Mouse (Mus musculus): ENCODE results near the gene Mfap4. TPM values are rescaled to one million over a fixed set of nuclear protein-coding genes. Genes with fewer than 3 reads are reported as not detected.

Mfap4 gene
- polyA plus RNA-seq, 1 experiment from 2014 or later = 229 TPM

DNA sequence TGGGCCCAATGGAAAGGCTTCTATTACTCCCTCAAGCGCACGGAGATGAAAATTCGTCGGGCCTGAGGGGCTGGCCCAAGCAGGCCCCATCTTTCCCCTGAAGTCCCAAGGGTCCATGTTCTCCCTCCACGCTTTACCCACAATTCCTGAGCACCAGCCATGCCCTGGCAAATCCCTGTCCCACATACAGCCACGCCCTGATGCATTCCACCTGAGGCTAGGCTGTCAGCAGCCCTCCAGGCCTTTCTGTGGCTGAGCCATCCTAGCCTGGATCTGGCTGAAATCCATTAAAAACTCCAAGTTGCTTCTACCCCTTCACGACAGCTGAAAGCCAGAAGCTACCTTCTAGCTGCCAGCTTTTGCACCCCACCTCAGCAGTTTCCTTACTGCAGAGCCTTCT lies 2.7 kb downstream of the Mfap4 start:
- H3K4me1 ChIP-seq (ENCODE audit: control insufficient read depth, insufficient read depth, low read length) = peaks cover 24% of the 10 kb centered on the region
- peaks cover 18% of the 10 kb centered on the region for H3K36me3 ChIP-seq (ENCODE audit: control insufficient read depth, insufficient read depth, low read length)
- H3K4me2 ChIP-seq (ENCODE audit: low read depth, low read length) = no peak overlapping the region
- H3K27me3 ChIP-seq (replicated peaks; ENCODE audit: control insufficient read depth, insufficient read depth, low read length) = no peaks in the 10 kb centered on the region
- H3K27ac ChIP-seq (ENCODE audit: low read length) = no peak overlapping the region
- no peak for ATAC-seq
- H3K4me3 ChIP-seq (ENCODE audit: low read length) = no peak overlapping the region
- no peak overlapping the region for H3K9ac ChIP-seq (ENCODE audit: low read depth, low read length)
- 86% methylated on average over 7 of the region's 7 CpGs for WGBS
- no peaks in the 10 kb centered on the region for H3K9me3 ChIP-seq (ENCODE audit: control insufficient read depth, low read length)

DNA sequence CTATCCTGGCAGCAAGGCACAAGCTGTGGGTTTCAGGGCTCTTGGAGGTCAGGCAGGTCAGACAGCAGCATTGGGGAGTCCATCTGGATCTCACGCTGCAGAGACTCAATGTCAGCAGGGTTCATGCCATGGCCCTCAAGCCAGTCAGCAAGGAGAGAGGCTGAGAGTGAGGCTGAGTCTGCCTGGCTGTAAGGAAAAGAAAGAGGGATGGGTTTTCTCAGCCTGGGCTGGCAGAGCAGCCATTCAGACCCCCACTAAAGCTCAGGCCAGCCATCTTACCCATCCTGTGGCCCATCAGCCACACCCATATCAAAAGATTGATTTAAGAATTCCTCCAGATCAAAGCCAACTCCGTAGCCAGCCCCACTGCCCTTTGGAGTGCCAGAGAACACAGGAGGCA lies 3.9 kb downstream of the Mfap4 start:
- no peak for ATAC-seq
- Histone ChIP-seq H3K4me3 (ENCODE audit: low read length) (no peak overlapping the region), H3K27ac (ENCODE audit: low read length) (no peak overlapping the region), H3K36me3 (ENCODE audit: control insufficient read depth, insufficient read depth, low read length) (peaks cover 18% of the 10 kb centered on the region), H3K4me1 (ENCODE audit: control insufficient read depth, insufficient read depth, low read length) (peaks cover 27% of the 10 kb centered on the region), H3K9me3 (ENCODE audit: control insufficient read depth, low read length) (no peaks in the 10 kb centered on the region), H3K4me2 (ENCODE audit: low read depth, low read length) (no peak overlapping the region), H3K27me3 (replicated peaks; ENCODE audit: control insufficient read depth, insufficient read depth, low read length) (no peaks in the 10 kb centered on the region), H3K9ac (ENCODE audit: low read depth, low read length) (no peak overlapping the region)
- WGBS = 87% methylated on average over 2 of the region's 2 CpGs

DNA sequence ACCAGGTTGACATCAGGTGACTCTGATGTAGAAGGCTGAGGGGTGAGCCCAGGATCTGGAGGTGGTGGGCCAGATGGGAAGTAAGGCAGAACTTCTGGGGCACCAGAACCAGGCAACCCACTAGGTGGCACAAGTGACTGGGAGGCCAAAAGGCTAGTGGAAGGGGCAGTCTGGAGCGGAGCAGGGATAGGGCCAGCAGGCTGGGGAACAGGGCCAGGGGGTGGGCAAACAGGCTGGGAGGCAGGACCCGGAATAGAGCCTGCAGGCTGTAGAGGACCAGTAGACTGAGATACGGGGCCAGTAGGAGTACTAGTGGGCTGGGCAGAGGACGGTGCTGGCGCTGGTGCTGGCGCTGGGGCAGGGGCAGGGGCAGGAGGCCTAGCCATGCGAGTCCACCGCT lies 4.6 kb downstream of the Mfap4 start:
- no peak for ATAC-seq
- no peaks in the 10 kb centered on the region for H3K27me3 ChIP-seq (replicated peaks; ENCODE audit: control insufficient read depth, insufficient read depth, low read length)
- no peak overlapping the region for H3K9ac ChIP-seq (ENCODE audit: low read depth, low read length)
- H3K27ac ChIP-seq (ENCODE audit: low read length) = no peak overlapping the region
- H3K9me3 ChIP-seq (ENCODE audit: control insufficient read depth, low read length) = no peaks in the 10 kb centered on the region
- WGBS = 89% methylated on average over 8 of the region's 8 CpGs
- H3K4me1 ChIP-seq (ENCODE audit: control insufficient read depth, insufficient read depth, low read length) = peaks cover 19% of the 10 kb centered on the region
- peaks cover 18% of the 10 kb centered on the region for H3K36me3 ChIP-seq (ENCODE audit: control insufficient read depth, insufficient read depth, low read length)
- H3K4me3 ChIP-seq (ENCODE audit: low read length) = no peak overlapping the region
- no peak overlapping the region for H3K4me2 ChIP-seq (ENCODE audit: low read depth, low read length)

DNA sequence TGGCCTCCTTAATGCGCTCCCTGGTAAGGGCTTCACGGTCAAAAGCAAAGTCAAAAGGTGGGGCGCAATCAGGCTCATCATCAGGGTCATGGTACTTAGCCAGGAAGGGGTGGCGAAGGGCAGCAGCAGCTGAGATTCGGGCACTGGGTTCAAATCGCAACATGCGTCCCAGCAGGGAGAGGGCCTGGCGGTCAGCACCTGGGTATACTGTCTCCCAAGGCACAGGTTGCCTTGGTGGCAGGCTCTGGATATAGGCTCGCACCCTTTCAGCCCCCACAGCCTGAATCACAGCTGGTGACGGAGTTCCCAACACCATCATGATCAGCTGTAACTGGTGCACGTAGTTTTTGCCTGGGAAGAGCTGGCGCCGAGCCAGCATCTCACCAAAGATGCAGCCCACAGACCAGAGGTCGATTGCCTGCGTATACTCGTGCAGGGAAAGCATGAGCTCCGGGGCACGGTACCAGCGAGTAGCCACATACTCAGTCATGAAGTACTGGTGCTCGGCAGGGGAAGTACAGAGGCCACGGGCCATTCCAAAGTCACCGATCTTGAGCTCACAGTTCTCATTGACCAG lies 5.8 kb downstream of the Mfap4 start:
- H3K9ac ChIP-seq (ENCODE audit: low read depth, low read length) = no peak overlapping the region
- ATAC-seq = no peak
- 85% methylated on average over 22 of the region's 22 CpGs for WGBS
- no peaks in the 10 kb centered on the region for H3K27me3 ChIP-seq (replicated peaks; ENCODE audit: control insufficient read depth, insufficient read depth, low read length)
- no peak overlapping the region for H3K4me2 ChIP-seq (ENCODE audit: low read depth, low read length)
- H3K36me3 ChIP-seq (ENCODE audit: control insufficient read depth, insufficient read depth, low read length) = peaks cover 18% of the 10 kb centered on the region
- H3K9me3 ChIP-seq (ENCODE audit: control insufficient read depth, low read length) = no peaks in the 10 kb centered on the region
- no peak overlapping the region for H3K4me3 ChIP-seq (ENCODE audit: low read length)
- H3K4me1 ChIP-seq (ENCODE audit: control insufficient read depth, insufficient read depth, low read length) = peaks cover 22% of the 10 kb centered on the region
- no peak overlapping the region for H3K27ac ChIP-seq (ENCODE audit: low read length)

DNA sequence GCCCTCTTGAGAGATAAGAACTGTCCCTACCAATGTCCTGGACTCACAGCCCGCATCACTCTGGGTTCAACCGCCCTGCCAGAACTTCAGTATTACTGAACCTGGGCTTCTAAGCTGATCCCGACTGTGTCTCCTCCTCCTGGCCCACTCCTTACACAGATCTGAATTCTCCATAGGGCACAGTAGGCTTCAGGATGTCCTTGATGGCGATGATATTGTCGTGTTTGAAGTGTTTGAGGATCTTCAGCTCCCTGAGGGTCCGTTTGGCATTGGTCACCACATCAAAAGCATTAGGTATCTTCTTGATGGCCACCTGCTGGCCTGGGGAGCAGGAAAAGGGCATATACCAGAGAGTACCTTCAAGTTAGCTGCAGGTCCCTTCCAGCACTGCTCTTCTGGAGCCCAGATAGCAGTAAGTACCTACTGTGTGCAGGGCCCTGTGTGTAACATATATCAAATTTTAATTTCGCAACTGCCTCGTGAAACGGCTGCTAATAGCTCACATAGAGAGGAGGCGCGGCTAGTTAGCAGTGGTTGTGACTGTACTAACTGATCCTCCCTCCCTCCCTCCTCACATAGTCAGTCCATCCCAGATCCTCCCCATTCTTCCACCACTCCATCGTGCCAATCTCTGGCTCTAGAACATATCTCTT lies 7.6 kb downstream of the Mfap4 start:
- H3K27ac ChIP-seq (ENCODE audit: low read length) = no peak overlapping the region
- H3K9ac ChIP-seq (ENCODE audit: low read depth, low read length) = peak overlapping the region; percentile 87
- peaks cover 18% of the 10 kb centered on the region for H3K36me3 ChIP-seq (ENCODE audit: control insufficient read depth, insufficient read depth, low read length)
- peak overlapping the region; percentile 71 for H3K4me2 ChIP-seq (ENCODE audit: low read depth, low read length)
- 58% methylated on average over 12 of the region's 12 CpGs for WGBS
- peaks cover 15% of the 10 kb centered on the region for H3K4me1 ChIP-seq (ENCODE audit: control insufficient read depth, insufficient read depth, low read length)
- H3K9me3 ChIP-seq (ENCODE audit: control insufficient read depth, low read length) = no peaks in the 10 kb centered on the region
- peak overlapping the region; percentile 89 for H3K4me3 ChIP-seq (ENCODE audit: low read length)
- no peak for ATAC-seq
- H3K27me3 ChIP-seq (replicated peaks; ENCODE audit: control insufficient read depth, insufficient read depth, low read length) = no peaks in the 10 kb centered on the region

DNA sequence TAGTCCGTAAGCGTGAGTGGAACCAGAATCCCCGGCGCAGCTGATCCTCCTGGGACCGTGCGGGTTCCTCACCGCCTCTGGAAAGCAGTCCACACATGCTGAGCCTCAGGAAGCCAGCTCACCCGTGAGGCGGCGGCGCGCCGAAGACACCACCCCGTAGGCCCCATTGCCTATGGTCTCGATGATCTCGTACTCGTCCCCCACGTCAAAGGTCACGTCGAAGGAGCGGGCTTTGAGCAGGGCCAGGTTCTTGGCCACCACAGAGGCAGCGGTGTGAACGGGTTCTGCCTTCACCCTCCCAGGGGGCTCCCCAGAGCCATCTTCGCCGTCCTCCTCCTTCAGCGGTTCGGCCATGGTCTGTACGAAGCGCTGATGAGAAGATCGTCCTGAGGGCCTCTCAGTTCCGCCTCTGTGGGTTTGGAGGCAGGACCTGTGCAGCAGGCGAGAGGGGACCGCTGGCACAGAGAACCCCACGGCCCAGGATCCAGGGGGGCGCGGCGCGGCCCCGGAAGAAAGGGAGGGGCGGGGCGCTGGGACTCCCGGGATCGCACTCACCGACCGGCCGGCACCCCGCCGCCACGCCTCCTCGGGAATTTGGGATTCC lies 8.4 kb downstream of the Mfap4 start:
- peak overlapping the region; percentile 89 for H3K4me3 ChIP-seq (ENCODE audit: low read length)
- H3K36me3 ChIP-seq (ENCODE audit: control insufficient read depth, insufficient read depth, low read length) = peaks cover 15% of the 10 kb centered on the region
- H3K9me3 ChIP-seq (ENCODE audit: control insufficient read depth, low read length) = no peaks in the 10 kb centered on the region
- H3K4me1 ChIP-seq (ENCODE audit: control insufficient read depth, insufficient read depth, low read length) = peaks cover 11% of the 10 kb centered on the region
- under 1% methylated on average over 48 of the region's 50 CpGs for WGBS
- H3K9ac ChIP-seq (ENCODE audit: low read depth, low read length) = peak overlapping the region; percentile 87
- ATAC-seq = peak; percentile 67
- peak overlapping the region; percentile 71 for H3K4me2 ChIP-seq (ENCODE audit: low read depth, low read length)
- peak overlapping the region; percentile 88 for H3K27ac ChIP-seq (ENCODE audit: low read length)
- H3K27me3 ChIP-seq (replicated peaks; ENCODE audit: control insufficient read depth, insufficient read depth, low read length) = no peaks in the 10 kb centered on the region

DNA sequence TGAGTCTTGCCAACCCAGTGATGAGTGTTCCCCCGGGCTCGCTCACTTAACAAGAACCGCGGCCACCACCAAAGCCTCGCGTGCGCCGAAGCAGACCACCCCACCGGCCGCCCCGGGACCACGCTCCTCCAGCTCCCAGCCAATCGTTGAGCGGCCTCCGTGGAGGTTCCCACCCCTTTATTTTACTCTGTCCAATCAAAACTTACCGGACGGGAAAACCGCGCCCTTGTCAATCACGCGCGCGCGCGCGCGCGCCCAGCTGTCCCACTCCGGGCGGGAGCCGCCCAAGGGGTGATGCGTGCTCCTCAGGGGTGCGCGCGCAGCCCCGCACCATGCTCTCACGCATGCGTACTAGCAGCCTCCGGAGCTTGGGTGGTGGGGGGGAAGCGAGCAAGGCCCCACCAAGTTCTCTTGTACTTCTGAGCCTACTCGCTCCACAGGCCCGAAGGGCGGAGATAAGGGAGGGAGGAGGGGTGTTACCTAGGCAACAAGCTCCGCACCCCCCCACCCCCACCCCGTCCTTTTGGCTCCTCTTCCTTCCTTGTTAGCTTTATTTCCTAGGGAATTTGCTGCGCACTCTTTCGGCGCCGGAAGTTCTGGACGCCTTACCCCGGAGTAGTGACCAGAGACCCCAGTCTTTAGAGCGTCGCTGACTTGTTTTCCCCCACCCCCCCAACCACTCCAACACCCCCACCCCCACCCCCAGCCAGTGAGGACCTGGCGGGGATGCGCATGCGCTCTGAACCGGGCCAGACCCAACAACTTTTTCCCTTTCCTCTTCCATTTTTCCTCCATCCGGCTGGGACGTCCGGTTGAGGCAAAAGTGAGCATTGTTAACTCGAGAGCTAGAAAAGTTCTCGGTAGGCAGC lies 9.1 kb downstream of the Mfap4 start, which contains the start of gene Mapk7:
Gene Mapk7, minus strand, starts transcription at position 278 of the 869 bp plus-strand sequence.
- H3K4me3 ChIP-seq (ENCODE audit: low read length) = peak within 1 kb of the TSS; percentile 89
- no peaks in the 10 kb centered on the region for H3K27me3 ChIP-seq (replicated peaks; ENCODE audit: control insufficient read depth, insufficient read depth, low read length)
- ATAC-seq = peak; percentile 95
- peaks cover 15% of the 10 kb centered on the region for H3K36me3 ChIP-seq (ENCODE audit: control insufficient read depth, insufficient read depth, low read length)
- peak within 1 kb of the TSS; percentile 87 for H3K9ac ChIP-seq (ENCODE audit: low read depth, low read length)
- 0% methylated on average over 62 of the region's 62 CpGs for WGBS
- peaks cover 11% of the 10 kb centered on the region for H3K4me1 ChIP-seq (ENCODE audit: control insufficient read depth, insufficient read depth, low read length)
- peak within 1 kb of the TSS; percentile 88 for H3K27ac ChIP-seq (ENCODE audit: low read length)
- H3K4me2 ChIP-seq (ENCODE audit: low read depth, low read length) = peak within 1 kb of the TSS; percentile 71
- no peaks in the 10 kb centered on the region for H3K9me3 ChIP-seq (ENCODE audit: control insufficient read depth, low read length)

DNA sequence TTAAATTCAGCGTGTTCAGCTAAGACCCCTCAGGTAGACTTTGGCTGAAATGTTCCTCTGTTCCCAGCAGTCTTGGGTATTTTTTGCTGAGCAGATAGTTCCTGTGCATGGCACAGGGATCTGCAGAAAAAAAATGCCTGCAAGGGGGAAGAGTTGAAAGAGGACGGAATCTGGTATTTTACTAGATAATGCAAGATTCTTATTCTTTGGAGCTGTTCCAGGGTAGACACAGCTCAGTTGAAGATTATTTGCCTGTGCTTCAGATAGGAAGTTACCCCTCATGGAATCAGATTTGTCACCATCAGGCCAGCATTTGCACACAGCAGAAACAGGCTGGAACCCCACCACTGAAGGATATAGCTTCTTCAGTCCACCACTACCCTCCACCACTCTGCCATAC lies 10.3 kb downstream of the Mfap4 start:
- Histone ChIP-seq H3K4me1 (ENCODE audit: control insufficient read depth, insufficient read depth, low read length) (peaks cover 11% of the 10 kb centered on the region), H3K36me3 (ENCODE audit: control insufficient read depth, insufficient read depth, low read length) (peaks cover 13% of the 10 kb centered on the region), H3K9me3 (ENCODE audit: control insufficient read depth, low read length) (no peaks in the 10 kb centered on the region), H3K27me3 (replicated peaks; ENCODE audit: control insufficient read depth, insufficient read depth, low read length) (no peaks in the 10 kb centered on the region), H3K4me2 (ENCODE audit: low read depth, low read length) (no peak overlapping the region), H3K9ac (ENCODE audit: low read depth, low read length) (no peak overlapping the region), H3K4me3 (ENCODE audit: low read length) (no peak overlapping the region), H3K27ac (ENCODE audit: low read length) (peak overlapping the region; percentile 75)
- no peak for ATAC-seq
- 90% methylated on average over 2 of the region's 2 CpGs for WGBS

DNA sequence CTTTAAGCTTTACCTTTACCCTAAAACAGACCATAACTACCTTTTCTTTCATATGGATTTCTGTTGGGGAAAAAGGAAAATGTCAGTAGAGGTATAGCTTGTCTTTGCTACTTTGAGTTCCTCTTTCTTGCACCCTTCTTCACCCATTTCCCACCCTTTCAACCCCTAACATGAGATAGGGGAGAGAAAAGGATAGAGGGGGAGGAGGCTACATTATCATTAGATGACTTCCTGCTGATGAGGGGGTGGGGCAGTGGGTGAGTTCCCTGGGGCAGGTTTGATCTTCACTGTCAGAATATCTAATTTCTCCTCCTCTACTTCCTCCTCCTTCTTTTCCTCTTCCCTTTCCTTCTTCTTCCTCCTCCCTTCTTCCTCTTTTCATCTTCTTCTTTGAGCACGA lies 12.3 kb downstream of the Mfap4 start:
- Histone ChIP-seq H3K27ac (ENCODE audit: low read length) (no peak overlapping the region), H3K4me1 (ENCODE audit: control insufficient read depth, insufficient read depth, low read length) (peaks cover 11% of the 10 kb centered on the region), H3K27me3 (replicated peaks; ENCODE audit: control insufficient read depth, insufficient read depth, low read length) (no peaks in the 10 kb centered on the region), H3K4me3 (ENCODE audit: low read length) (no peak overlapping the region), H3K4me2 (ENCODE audit: low read depth, low read length) (no peak overlapping the region), H3K9me3 (ENCODE audit: control insufficient read depth, low read length) (no peaks in the 10 kb centered on the region), H3K9ac (ENCODE audit: low read depth, low read length) (no peak overlapping the region), H3K36me3 (ENCODE audit: control insufficient read depth, insufficient read depth, low read length) (no peaks in the 10 kb centered on the region)
- 64% methylated on average over 1 of the region's 1 CpGs for WGBS
- ATAC-seq = no peak

All from intestine, embryonic 16.5 days (tissue).